Mouse (Mus musculus): ENCODE data around the gene Prss56. TPM values are rescaled to one million over a fixed set of nuclear protein-coding genes. Genes with fewer than 3 reads are reported as not detected.

The Prss56 gene
- polyA plus RNA-seq (2017; shearing (Covaris generic)), result not detected

GRCm38 (mm10) chr1:87183013-87183412 is at the start of gene Prss56:
TSS of gene Prss56 (plus strand) at chr1:87183313.

GRCm38 (mm10) chr1:87156199-87156587 is 26.9 kb upstream of the Prss56 start, which contains the start of gene Ecel1:
TSS of gene Ecel1 (minus strand) at chr1:87156521.

GRCm38 (mm10) chr1:87190429-87190828 is 7.3 kb downstream of the Prss56 start, which contains the start of gene Chrnd:
TSS of gene Chrnd (plus strand) at chr1:87190607.

GRCm38 (mm10) chr1:87204465-87204864 is 21.4 kb downstream of the Prss56 start, which contains the start of gene Chrng:
TSS of gene Chrng (plus strand) at chr1:87204657.

GRCm38 (mm10) chr1:87213735-87214704 is 30.9 kb downstream of the Prss56 start, which contains the start of gene Eif4e2:
TSS of gene Eif4e2 (plus strand) at chr1:87213914.

Other genes starting within 250 kb of the Prss56 start
- not detected for gene Alppl2, start 93.4 kb upstream of the Prss56 start, polyA plus RNA-seq (2017; shearing (Covaris generic))
- not detected for gene Alpi, start 81.7 kb upstream of the Prss56 start, polyA plus RNA-seq (2017; shearing (Covaris generic))
- gene Akp3, start 58.3 kb upstream of the Prss56 start, polyA plus RNA-seq (2017; shearing (Covaris generic)), result not detected
- gene Ecel1, start 26.8 kb upstream of the Prss56 start, polyA plus RNA-seq (2017; shearing (Covaris generic)), result 0.45 TPM
- not detected for gene Chrnd, start 7.3 kb downstream of the Prss56 start, polyA plus RNA-seq (2017; shearing (Covaris generic))
- gene Chrng, start 21.3 kb downstream of the Prss56 start, polyA plus RNA-seq (2017; shearing (Covaris generic)), result not detected
- 139 TPM for gene Eif4e2, start 30.6 kb downstream of the Prss56 start, polyA plus RNA-seq (2017; shearing (Covaris generic))
- not detected for gene Efhd1, start 81.0 kb downstream of the Prss56 start, polyA plus RNA-seq (2017; shearing (Covaris generic))
- gene Gigyf2, start 143.7 kb downstream of the Prss56 start, polyA plus RNA-seq (2017; shearing (Covaris generic)), result 69.7 TPM
- gene Kcnj13, start 211.4 kb downstream of the Prss56 start, polyA plus RNA-seq (2017; shearing (Covaris generic)), result 0.75 TPM